Mouse (Mus musculus): ENCODE data around the gene Acvrl1.

Acvrl1 gene

GRCm38 (mm10) chr15:101141061-101141541, 12.8 kb downstream of the Acvrl1 start:
- Histone ChIP-seq H3K4me3 (replicated peaks; ENCODE audit: low read length) (0 out of 2 replicates have a peak overlapping the region, but pooled peaks have one; percentile 45), H3K9me3 (ENCODE audit: low read length) (no peaks in the 10 kb centered on the region), H3K4me1 (replicated peaks; ENCODE audit: low read depth, low read length) (peaks cover 84% of the 10 kb centered on the region), H3K27me3 (ENCODE audit: insufficient read depth, low read length) (peaks cover 13% of the 10 kb centered on the region; the same call in 1 of the 2 replicates), H3K36me3 (ENCODE audit: insufficient read depth, low read length) (no peaks in the 10 kb centered on the region)
- TF ChIP-seq NANOG (IDR thresholded peaks at IDR 0.05; ENCODE audit: borderline replicate concordance, low read length) (no peak), CTCF (conservative IDR thresholded peaks at IDR 0.05; ENCODE audit: low read length) (no peak), POU5F1 (IDR thresholded peaks at IDR 0.05; ENCODE audit: borderline replicate concordance, low read length) (no peak)

GRCm38 (mm10) chr15:101142672-101143071, 14.3 kb downstream of the Acvrl1 start:
- TF ChIP-seq POU5F1 (IDR thresholded peaks at IDR 0.05; ENCODE audit: borderline replicate concordance, low read length) (no peak), NANOG (IDR thresholded peaks at IDR 0.05; ENCODE audit: borderline replicate concordance, low read length) (no peak), CTCF (conservative IDR thresholded peaks at IDR 0.05; ENCODE audit: low read length) (no peak)
- H3K4me1 ChIP-seq (replicated peaks; ENCODE audit: low read depth, low read length): peaks cover 88% of the 10 kb centered on the region
- peaks cover 6% of the 10 kb centered on the region; the same call in 1 of the 2 replicates for H3K27me3 ChIP-seq (ENCODE audit: insufficient read depth, low read length)
- H3K9me3 ChIP-seq (ENCODE audit: low read length): no peaks in the 10 kb centered on the region
- H3K36me3 ChIP-seq (ENCODE audit: insufficient read depth, low read length): no peaks in the 10 kb centered on the region
- peak overlapping the region; percentile 45; the same call in 1 of the 2 replicates for H3K4me3 ChIP-seq (replicated peaks; ENCODE audit: low read length)

- Histone ChIP-seq H3K4me3 (replicated peaks; ENCODE audit: low read length) (peak overlapping the region; percentile 29; the same call in 1 of the 2 replicates), H3K9me3 (ENCODE audit: low read length) (no peaks in the 10 kb centered on the region), H3K27me3 (ENCODE audit: insufficient read depth, low read length) (peaks cover 6% of the 10 kb centered on the region; the same call in 1 of the 2 replicates), H3K36me3 (ENCODE audit: insufficient read depth, low read length) (no peaks in the 10 kb centered on the region), H3K4me1 (replicated peaks; ENCODE audit: low read depth, low read length) (peaks cover 89% of the 10 kb centered on the region)
- TF ChIP-seq POU5F1 (IDR thresholded peaks at IDR 0.05; ENCODE audit: borderline replicate concordance, low read length) (no peak), NANOG (IDR thresholded peaks at IDR 0.05; ENCODE audit: borderline replicate concordance, low read length) (no peak), CTCF (conservative IDR thresholded peaks at IDR 0.05; ENCODE audit: low read length) (no peak)
These were observed 15.2 kb downstream of the Acvrl1 start for GRCm38 (mm10) chr15:101143494-101143893.

- Histone ChIP-seq H3K27me3 (ENCODE audit: insufficient read depth, low read length) (peaks cover 5% of the 10 kb centered on the region; the same call in 1 of the 2 replicates), H3K4me1 (replicated peaks; ENCODE audit: low read depth, low read length) (peaks cover 87% of the 10 kb centered on the region), H3K9me3 (ENCODE audit: low read length) (no peaks in the 10 kb centered on the region), H3K36me3 (ENCODE audit: insufficient read depth, low read length) (no peaks in the 10 kb centered on the region), H3K4me3 (replicated peaks; ENCODE audit: low read length) (peak overlapping the region; percentile 29; the same call in 1 of the 2 replicates)
- no peak for TF ChIP-seq CTCF (conservative IDR thresholded peaks at IDR 0.05; ENCODE audit: low read length)
- no peak for TF ChIP-seq NANOG (IDR thresholded peaks at IDR 0.05; ENCODE audit: borderline replicate concordance, low read length)
- no peak for TF ChIP-seq POU5F1 (IDR thresholded peaks at IDR 0.05; ENCODE audit: borderline replicate concordance, low read length)
These were observed 15.9 kb downstream of the Acvrl1 start for GRCm38 (mm10) chr15:101144176-101144575.

GRCm38 (mm10) chr15:101144779-101145178, 16.5 kb downstream of the Acvrl1 start:
- H3K9me3 ChIP-seq (ENCODE audit: low read length): no peaks in the 10 kb centered on the region
- peak overlapping the region; percentile 29; the same call in 1 of the 2 replicates for H3K4me3 ChIP-seq (replicated peaks; ENCODE audit: low read length)
- TF ChIP-seq CTCF (conservative IDR thresholded peaks at IDR 0.05; ENCODE audit: low read length) (no peak), POU5F1 (IDR thresholded peaks at IDR 0.05; ENCODE audit: borderline replicate concordance, low read length) (no peak), NANOG (IDR thresholded peaks at IDR 0.05; ENCODE audit: borderline replicate concordance, low read length) (no peak)
- peaks cover 81% of the 10 kb centered on the region for H3K4me1 ChIP-seq (replicated peaks; ENCODE audit: low read depth, low read length)
- H3K27me3 ChIP-seq (ENCODE audit: insufficient read depth, low read length): peaks cover 3% of the 10 kb centered on the region; the same call in 1 of the 2 replicates
- H3K36me3 ChIP-seq (ENCODE audit: insufficient read depth, low read length): no peaks in the 10 kb centered on the region

GRCm38 (mm10) chr15:101145424-101146099, 17.2 kb downstream of the Acvrl1 start:
- peaks cover 73% of the 10 kb centered on the region for H3K4me1 ChIP-seq (replicated peaks; ENCODE audit: low read depth, low read length)
- H3K9me3 ChIP-seq (ENCODE audit: low read length): no peaks in the 10 kb centered on the region
- H3K27me3 ChIP-seq (ENCODE audit: insufficient read depth, low read length): no peaks in the 10 kb centered on the region; the same call in 1 of the 2 replicates
- peak; percentile 22 for TF ChIP-seq CTCF (conservative IDR thresholded peaks at IDR 0.05; ENCODE audit: low read length)
- no peak for TF ChIP-seq NANOG (IDR thresholded peaks at IDR 0.05; ENCODE audit: borderline replicate concordance, low read length)
- no peak for TF ChIP-seq POU5F1 (IDR thresholded peaks at IDR 0.05; ENCODE audit: borderline replicate concordance, low read length)
- H3K36me3 ChIP-seq (ENCODE audit: insufficient read depth, low read length): no peaks in the 10 kb centered on the region
- peak overlapping the region; percentile 49 for H3K4me3 ChIP-seq (replicated peaks; ENCODE audit: low read length)

GRCm38 (mm10) chr15:101146100-101146965, 18.0 kb downstream of the Acvrl1 start:
- TF ChIP-seq NANOG (IDR thresholded peaks at IDR 0.05; ENCODE audit: borderline replicate concordance, low read length) (no peak), CTCF (conservative IDR thresholded peaks at IDR 0.05; ENCODE audit: low read length) (no peak), POU5F1 (IDR thresholded peaks at IDR 0.05; ENCODE audit: borderline replicate concordance, low read length) (no peak)
- Histone ChIP-seq H3K27me3 (ENCODE audit: insufficient read depth, low read length) (no peaks in the 10 kb centered on the region; the same call in 1 of the 2 replicates), H3K36me3 (ENCODE audit: insufficient read depth, low read length) (no peaks in the 10 kb centered on the region), H3K4me1 (replicated peaks; ENCODE audit: low read depth, low read length) (peaks cover 68% of the 10 kb centered on the region), H3K4me3 (replicated peaks; ENCODE audit: low read length) (peak overlapping the region; percentile 49), H3K9me3 (ENCODE audit: low read length) (no peaks in the 10 kb centered on the region)

Measured in E14TG2a.4 (cell line).